Mouse (Mus musculus) hindbrain, postnatal 0 days (tissue): ENCODE results near the gene Colgalt2. TPM values are rescaled to one million over a fixed set of nuclear protein-coding genes. Genes with fewer than 3 reads are reported as not detected.

ENCODE experiments used
- ATAC-seq: fragments of 200-750 bp; cut with Nextera tagmentation; 2 replicates; pipeline ENCODE4 v1.8.0; 2017; ENCODE audit warnings: mild to moderate bottlenecking, moderate TSS enrichment, moderate library complexity
- DNase-seq: peaks from one replicate; pipeline ENCODE4 v3.0.0-alpha.2; 2015; ENCODE audit warnings: low spot score
- H3K27ac ChIP-seq: fragments of 300-500 bp; sonication (generic); 2 replicates; pipeline ENCODE4 v1.5.1; 2014; ENCODE audit warnings: mild to moderate bottlenecking
- H3K27me3 ChIP-seq: fragments of 300-500 bp; sonication (generic); 2 replicates; pipeline ENCODE4 v1.6.1; 2014; ENCODE audit warnings: low read length, mixed read lengths; ENCODE audit not compliant: insufficient read depth
- H3K36me3 ChIP-seq: fragments of 300-500 bp; sonication (generic); 2 replicates; pipeline ENCODE4 v1.6.1; 2014; ENCODE audit warnings: low read length, mixed read lengths; ENCODE audit not compliant: insufficient read depth
- H3K4me1 ChIP-seq: fragments of 300-500 bp; sonication (generic); 2 replicates; pipeline ENCODE4 v1.6.1; 2014; ENCODE audit warnings: antibody characterized with exemption, low read length, mixed read lengths; ENCODE audit not compliant: insufficient read depth
- H3K4me2 ChIP-seq: fragments of 300-500 bp; sonication (generic); 2 replicates; pipeline ENCODE4 v1.6.1; 2014; ENCODE audit warnings: low read depth, mild to moderate bottlenecking, low read length, moderate library complexity, mixed read lengths
- H3K4me3 ChIP-seq: fragments of 300-500 bp; sonication (generic); 2 replicates; pipeline ENCODE4 v1.5.1; 2014; ENCODE audit warnings: low read length
- H3K9ac ChIP-seq: fragments of 300-500 bp; sonication (generic); replicated peaks from 2 replicates; pipeline ENCODE4 v1.6.1; 2014; ENCODE audit warnings: mild to moderate bottlenecking, low read length, moderate library complexity, mixed read lengths
- H3K9me3 ChIP-seq: fragments of 300-500 bp; sonication (generic); 2 replicates; pipeline ENCODE4 v1.6.1; 2016; ENCODE audit warnings: low read length, mixed read lengths
- CTCF ChIP-seq: IDR thresholded peaks from 2 replicates; pipeline ENCODE4 v1.5.1; 2016; ENCODE audit warnings: antibody characterized with exemption, control low read depth, low read depth
- WGBS: fragments of 180-500 bp; shearing (Covaris S2); extraction: QIAGEN DNeasy Blood & Tissue Kit; methylation state at CpG from one replicate; pipeline ENCODE4 v1.1.7; 2014; 5-methylcytosine and 5-hydroxymethylcytosine counted together
- polyA plus RNA-seq: library from polyadenylated mRNA; unstranded; fragments of >200 nt; fragmentation: Nextera tagmentation; extraction: Ambion mirVana; gene quantifications from 2 replicates; pipeline ENCODE4 v1.2.1, GENCODE M21; 2015
- total RNA-seq: library from RNA; depleted of rRNA; stranded (reverse); fragments of >200 nt; gene quantifications from 2 replicates; pipeline ENCODE4 v1.2.3, GENCODE M21; 2014

Colgalt2 gene
- total and polyA plus RNA-seq, 2 experiments from 2014 or later: 3.4 to 6.6 TPM

DNA sequence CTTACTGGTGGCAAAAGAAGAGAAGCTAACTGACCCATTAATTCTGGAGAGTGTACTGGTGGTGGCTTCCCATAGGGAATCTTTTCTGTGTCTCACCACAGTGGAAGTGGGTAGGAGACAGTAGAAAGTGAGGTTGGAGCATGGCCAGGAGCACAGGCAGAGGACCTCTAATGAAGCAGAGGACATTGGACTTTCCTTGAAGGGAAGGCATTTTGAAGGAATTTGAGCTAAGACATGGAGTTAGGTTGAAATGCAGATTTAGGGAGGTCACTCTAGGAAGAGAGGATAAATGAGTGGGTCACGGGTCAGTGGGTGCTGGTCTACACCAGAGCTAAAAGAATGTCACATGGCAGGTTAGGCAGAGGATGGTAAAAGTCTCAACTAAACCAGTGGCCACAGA is 91.2 kb downstream of the Colgalt2 start:
- 96% methylated on average over 1 of the region's 1 CpGs for WGBS
- DNase-seq: no peak
- no peak for ATAC-seq
- TF ChIP-seq CTCF: no peak
- H3K4me2 ChIP-seq: no peak overlapping the region
- no peaks in the 10 kb centered on the region for H3K9me3 ChIP-seq
- H3K27me3 ChIP-seq: no peaks in the 10 kb centered on the region
- no peak overlapping the region for H3K9ac ChIP-seq
- H3K4me3 ChIP-seq: no peak overlapping the region
- no peak overlapping the region for H3K27ac ChIP-seq
- H3K4me1 ChIP-seq: no peaks in the 10 kb centered on the region
- no peaks in the 10 kb centered on the region; the same call in 1 of the 2 replicates for H3K36me3 ChIP-seq

DNA sequence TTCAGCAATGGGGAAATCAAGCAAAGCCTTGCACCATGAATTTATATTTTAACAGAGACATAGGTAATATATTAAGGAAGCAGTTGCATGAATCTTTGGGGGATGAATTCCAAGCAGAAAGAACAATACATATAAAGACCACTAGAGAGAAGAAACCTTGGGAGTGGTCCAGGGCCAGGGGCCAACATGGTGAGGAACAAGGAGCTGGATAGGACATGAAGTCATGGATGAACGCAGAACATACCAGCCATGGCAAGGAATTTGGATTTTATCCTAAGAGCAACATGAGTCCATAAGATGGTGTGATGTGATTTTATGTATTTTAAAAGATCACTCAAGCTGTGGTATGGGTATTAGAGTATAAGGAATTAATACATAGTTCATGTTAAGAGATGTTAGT is 92.6 kb downstream of the Colgalt2 start:
- no peak for DNase-seq
- Histone ChIP-seq H3K4me2 (no peak overlapping the region), H3K36me3 (no peaks in the 10 kb centered on the region; the same call in 1 of the 2 replicates), H3K27ac (no peak overlapping the region), H3K27me3 (no peaks in the 10 kb centered on the region), H3K4me3 (no peak overlapping the region), H3K9ac (no peak overlapping the region), H3K4me1 (no peaks in the 10 kb centered on the region), H3K9me3 (no peaks in the 10 kb centered on the region)
- 89% methylated on average over 1 of the region's 1 CpGs for WGBS
- no peak for ATAC-seq
- no peak for TF ChIP-seq CTCF

DNA sequence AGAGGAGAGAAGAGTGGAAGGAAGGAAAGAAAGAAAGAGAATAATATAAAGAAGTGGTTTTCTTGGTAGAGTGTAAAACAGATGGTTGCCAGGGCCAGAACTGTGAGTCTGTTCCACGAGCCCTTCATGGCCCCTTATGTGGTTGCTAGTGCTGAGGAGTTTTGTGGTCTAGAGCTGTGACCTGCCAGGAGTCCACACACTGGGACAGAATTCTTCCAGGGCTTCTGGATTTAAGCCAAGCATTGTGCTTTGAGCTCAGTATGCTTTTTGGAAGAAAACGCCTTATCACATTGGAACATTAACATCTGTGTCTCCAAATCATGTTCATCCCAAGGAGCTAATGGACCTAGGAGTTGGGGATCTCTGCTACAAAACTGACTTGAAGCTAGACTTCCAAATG is 97.2 kb downstream of the Colgalt2 start:
- H3K4me1 ChIP-seq: no peaks in the 10 kb centered on the region
- WGBS: 34% methylated on average over 2 of the region's 2 CpGs
- no peak overlapping the region for H3K4me3 ChIP-seq
- ATAC-seq (no peak), DNase-seq (no peak)
- H3K9me3 ChIP-seq: no peaks in the 10 kb centered on the region
- no peak overlapping the region for H3K9ac ChIP-seq
- no peaks in the 10 kb centered on the region for H3K36me3 ChIP-seq
- TF ChIP-seq CTCF: no peak
- no peaks in the 10 kb centered on the region for H3K27me3 ChIP-seq
- no peak overlapping the region for H3K27ac ChIP-seq
- no peak overlapping the region for H3K4me2 ChIP-seq

DNA sequence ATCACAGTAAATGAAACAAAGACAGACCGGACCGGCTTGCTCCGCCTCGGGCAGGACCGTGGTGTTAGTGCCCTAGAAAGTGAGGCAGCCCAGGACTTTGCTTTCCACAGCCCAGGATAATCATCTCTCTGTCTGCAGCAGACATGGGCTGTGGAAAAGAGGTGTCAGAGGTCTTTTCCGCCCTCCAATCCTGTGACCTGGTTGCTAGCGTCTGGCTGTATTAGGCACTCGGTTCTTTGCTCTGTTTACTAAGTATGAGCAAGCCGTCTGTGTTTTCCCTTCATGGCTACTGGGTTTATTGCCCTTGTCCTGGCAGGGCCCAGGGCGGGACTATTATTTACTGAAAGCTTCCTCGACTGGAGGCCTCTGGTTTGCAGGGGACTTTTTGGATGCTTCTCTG is 98.0 kb downstream of the Colgalt2 start:
- H3K27ac ChIP-seq: no peak overlapping the region
- TF ChIP-seq CTCF: no peak
- H3K4me2 ChIP-seq: no peak overlapping the region
- DNase-seq: no peak
- no peaks in the 10 kb centered on the region for H3K9me3 ChIP-seq
- H3K4me3 ChIP-seq: no peak overlapping the region
- no peaks in the 10 kb centered on the region for H3K4me1 ChIP-seq
- no peaks in the 10 kb centered on the region for H3K27me3 ChIP-seq
- WGBS: 59% methylated on average over 11 of the region's 11 CpGs
- H3K36me3 ChIP-seq: no peaks in the 10 kb centered on the region
- H3K9ac ChIP-seq: no peak overlapping the region
- ATAC-seq: peak; percentile 45; the same call in 1 of the 2 replicates

DNA sequence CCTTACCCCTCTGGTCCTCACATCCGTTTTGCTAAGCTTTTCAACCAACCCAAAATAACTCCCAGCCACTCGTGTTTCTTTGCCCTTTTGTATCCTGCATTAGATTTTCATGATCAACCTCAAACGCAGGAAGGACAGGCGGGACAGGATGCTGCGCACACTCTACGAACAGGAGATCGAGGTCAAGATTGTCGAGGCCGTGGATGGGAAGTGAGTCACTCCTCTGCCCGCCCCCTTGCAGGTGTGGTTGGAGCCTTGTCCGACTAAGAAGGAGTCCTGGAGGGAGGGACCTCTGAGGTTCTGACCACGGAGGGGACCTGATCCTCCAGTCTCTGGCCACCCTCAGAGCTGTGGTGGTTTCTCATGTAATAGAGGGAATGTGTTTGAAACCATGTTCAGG is 100.2 kb downstream of the Colgalt2 start:
- H3K9ac ChIP-seq: no peak overlapping the region
- H3K4me3 ChIP-seq: no peak overlapping the region
- no peaks in the 10 kb centered on the region for H3K4me1 ChIP-seq
- DNase-seq (no peak), ATAC-seq (no peak)
- no peaks in the 10 kb centered on the region for H3K9me3 ChIP-seq
- H3K4me2 ChIP-seq: no peak overlapping the region
- WGBS: 84% methylated on average over 12 of the region's 12 CpGs
- H3K36me3 ChIP-seq: no peaks in the 10 kb centered on the region
- H3K27ac ChIP-seq: no peak overlapping the region
- H3K27me3 ChIP-seq: no peaks in the 10 kb centered on the region
- no peak for TF ChIP-seq CTCF

DNA sequence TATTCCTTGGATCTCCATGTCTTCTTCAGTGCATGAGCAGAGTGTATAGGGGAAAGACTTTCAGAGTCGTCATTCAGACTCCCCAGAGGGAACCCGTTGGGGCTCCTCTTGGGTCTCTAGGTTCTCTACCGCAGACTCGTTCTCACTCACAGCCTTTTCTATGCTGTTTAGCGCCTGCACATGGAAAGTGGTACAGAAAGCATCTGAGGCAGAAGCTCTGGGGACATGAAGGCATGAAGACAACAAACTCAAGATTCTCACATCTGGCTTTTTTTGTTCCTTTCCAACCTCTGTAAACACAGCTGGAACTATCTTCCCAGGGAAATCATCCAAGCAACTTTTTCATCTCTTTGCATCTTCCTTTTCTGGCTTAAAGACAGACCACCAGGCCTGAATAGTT is 106.5 kb downstream of the Colgalt2 start:
- Histone ChIP-seq H3K4me3 (no peak overlapping the region), H3K27ac (no peak overlapping the region), H3K27me3 (no peaks in the 10 kb centered on the region), H3K9ac (no peak overlapping the region), H3K4me1 (no peaks in the 10 kb centered on the region), H3K4me2 (no peak overlapping the region), H3K36me3 (no peaks in the 10 kb centered on the region), H3K9me3 (no peaks in the 10 kb centered on the region)
- DNase-seq: no peak
- ATAC-seq: no peak
- no peak for TF ChIP-seq CTCF
- WGBS: 93% methylated on average over 5 of the region's 5 CpGs

DNA sequence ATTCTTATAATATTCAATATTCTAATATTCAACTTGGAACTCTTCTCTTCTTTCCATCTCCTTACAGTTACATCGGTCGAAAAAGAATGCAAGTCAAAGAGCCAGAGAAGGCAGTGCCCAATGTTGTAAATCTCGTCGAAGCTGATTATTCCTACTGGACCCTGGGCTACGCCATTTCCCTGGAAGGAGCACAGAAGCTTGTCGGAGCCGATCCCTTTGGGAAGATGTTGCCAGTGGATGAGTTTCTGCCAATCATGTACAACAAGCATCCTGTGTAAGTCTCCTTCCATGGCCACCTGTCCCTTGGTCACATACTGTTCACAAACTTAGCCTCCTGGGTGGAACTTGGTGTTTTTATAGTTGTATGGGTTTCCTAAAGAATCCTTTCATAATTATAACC is 107.1 kb downstream of the Colgalt2 start:
- WGBS: 95% methylated on average over 7 of the region's 7 CpGs
- TF ChIP-seq CTCF: no peak
- no peak for ATAC-seq
- Histone ChIP-seq H3K9me3 (no peaks in the 10 kb centered on the region), H3K4me2 (no peak overlapping the region), H3K4me1 (no peaks in the 10 kb centered on the region), H3K9ac (no peak overlapping the region), H3K27me3 (no peaks in the 10 kb centered on the region), H3K27ac (no peak overlapping the region), H3K36me3 (no peaks in the 10 kb centered on the region; the same call in 1 of the 2 replicates), H3K4me3 (no peak overlapping the region)
- DNase-seq: no peak
